Mouse (Mus musculus) lung, postnatal 36 days (tissue): ENCODE results near the gene Dnaaf2.
A peak's percentile ranks its signal among the peaks of the same experiment; 100 is the strongest.
"Not testable (repeated sequence)": the region's sequence is repeated elsewhere in the genome, so short reads cannot be mapped to it uniquely, and the experiment has no call there.

ENCODE experiments used
- DNase-seq: peaks from one replicate; pipeline ENCODE4 v3.0.0; 2022; ENCODE audit warnings: mixed read lengths

Dnaaf2 gene

GRCm38 (mm10) chr12:69197378-69198163 lies 658 bp downstream of the Dnaaf2 start:
- peak; percentile 43 for DNase-seq

- DNase-seq = peak; percentile 64
These were observed 1.5 kb downstream of the Dnaaf2 start, which contains the start of gene Gm49383 for GRCm38 (mm10) chr12:69196444-69197377. Gm49383 (minus strand) TSS chr12:69197104.

GRCm38 (mm10) chr12:69192637-69193036 lies 5.6 kb downstream of the Dnaaf2 start:
- no peak for DNase-seq

GRCm38 (mm10) chr12:69191396-69191795 lies 6.8 kb downstream of the Dnaaf2 start:
- DNase-seq = no peak

GRCm38 (mm10) chr12:69190522-69190921 lies 7.7 kb downstream of the Dnaaf2 start:
- DNase-seq = no peak

GRCm38 (mm10) chr12:69190074-69190473 lies 8.2 kb downstream of the Dnaaf2 start:
- DNase-seq = no peak

- no peak for DNase-seq
These were observed 11.3 kb downstream of the Dnaaf2 start for GRCm38 (mm10) chr12:69186811-69187471.

- DNase-seq = no peak
These were observed 12.9 kb downstream of the Dnaaf2 start for GRCm38 (mm10) chr12:69185371-69185770.

- DNase-seq = peak; percentile 66
These were observed 13.6 kb downstream of the Dnaaf2 start for GRCm38 (mm10) chr12:69184342-69185295.

GRCm38 (mm10) chr12:69183583-69184308 lies 14.5 kb downstream of the Dnaaf2 start, which contains the start of the genes Rpl36al and Mgat2:
Rpl36al (minus strand) TSS chr12:69184083.
Mgat2 (plus strand) TSS chr12:69184157.
- DNase-seq = peak; percentile 99

- DNase-seq = no peak
These were observed 16.4 kb downstream of the Dnaaf2 start for GRCm38 (mm10) chr12:69181800-69182199.

GRCm38 (mm10) chr12:69179371-69179770 lies 18.9 kb downstream of the Dnaaf2 start:
- no peak for DNase-seq

GRCm38 (mm10) chr12:69177526-69177925 lies 20.7 kb downstream of the Dnaaf2 start:
- DNase-seq = no peak

GRCm38 (mm10) chr12:69175975-69176374 lies 22.3 kb downstream of the Dnaaf2 start:
- DNase-seq = no peak

GRCm38 (mm10) chr12:69171307-69171706 lies 26.9 kb downstream of the Dnaaf2 start:
- DNase-seq = no peak

GRCm38 (mm10) chr12:69168461-69169106 lies 29.6 kb downstream of the Dnaaf2 start, which contains the start of gene Lrr1:
Lrr1 (plus strand) TSS chr12:69168814.
- peak; percentile 92 for DNase-seq

- no peak for DNase-seq
These were observed 30.4 kb downstream of the Dnaaf2 start for GRCm38 (mm10) chr12:69167656-69168460.

- DNase-seq = not testable (repeated sequence)
These were observed 31.2 kb downstream of the Dnaaf2 start for GRCm38 (mm10) chr12:69166861-69167581.

- no peak for DNase-seq
These were observed 33.3 kb downstream of the Dnaaf2 start for GRCm38 (mm10) chr12:69164904-69165303.
